Mouse (Mus musculus): ENCODE results near the gene Rps6ka5.
A peak's percentile ranks its signal among the peaks of the same experiment; 100 is the strongest.

The Rps6ka5 gene

GRCm38 (mm10) chr12:100605596-100605995, 121.2 kb downstream of the Rps6ka5 start:
- DNase-seq (ENCODE audit: low read depth, low spot score), result no peak

- DNase-seq (ENCODE audit: low read depth, low spot score), result peak; percentile 65
These were observed 122.2 kb downstream of the Rps6ka5 start for GRCm38 (mm10) chr12:100604540-100604939.

- no peak for DNase-seq (ENCODE audit: low read depth, low spot score)
These were observed 132.1 kb downstream of the Rps6ka5 start for GRCm38 (mm10) chr12:100594700-100595099.

GRCm38 (mm10) chr12:100586601-100587000, 140.2 kb downstream of the Rps6ka5 start:
- no peak for DNase-seq (ENCODE audit: low read depth, low spot score)

GRCm38 (mm10) chr12:100579221-100579620, 147.6 kb downstream of the Rps6ka5 start:
- DNase-seq (ENCODE audit: low read depth, low spot score), result no peak

- peak; percentile 51 for DNase-seq (ENCODE audit: low read depth, low spot score)
These were observed 148.5 kb downstream of the Rps6ka5 start for GRCm38 (mm10) chr12:100578291-100578690.

- DNase-seq (ENCODE audit: low read depth, low spot score), result no peak
These were observed 151.0 kb downstream of the Rps6ka5 start for GRCm38 (mm10) chr12:100575739-100576138.

GRCm38 (mm10) chr12:100570522-100571072, 156.2 kb downstream of the Rps6ka5 start:
- peak; percentile 16 for DNase-seq (ENCODE audit: low read depth, low spot score)

GRCm38 (mm10) chr12:100568831-100569230, 158.0 kb downstream of the Rps6ka5 start:
- DNase-seq (ENCODE audit: low read depth, low spot score), result no peak

GRCm38 (mm10) chr12:100568105-100568504, 158.7 kb downstream of the Rps6ka5 start:
- no peak for DNase-seq (ENCODE audit: low read depth, low spot score)

- DNase-seq (ENCODE audit: low read depth, low spot score), result no peak
These were observed 159.2 kb downstream of the Rps6ka5 start for GRCm38 (mm10) chr12:100567627-100568026.

- DNase-seq (ENCODE audit: low read depth, low spot score), result no peak
These were observed 173.1 kb downstream of the Rps6ka5 start for GRCm38 (mm10) chr12:100553675-100554074.

- no peak for DNase-seq (ENCODE audit: low read depth, low spot score)
These were observed 174.8 kb downstream of the Rps6ka5 start for GRCm38 (mm10) chr12:100551972-100552371.

GRCm38 (mm10) chr12:100544194-100544567, 182.6 kb downstream of the Rps6ka5 start:
- no peak for DNase-seq (ENCODE audit: low read depth, low spot score)

- DNase-seq (ENCODE audit: low read depth, low spot score), result no peak
These were observed 183.2 kb downstream of the Rps6ka5 start for GRCm38 (mm10) chr12:100543437-100544193.

- DNase-seq (ENCODE audit: low read depth, low spot score), result no peak
These were observed 184.3 kb downstream of the Rps6ka5 start for GRCm38 (mm10) chr12:100542494-100542893.

- DNase-seq (ENCODE audit: low read depth, low spot score), result no peak
These were observed 184.7 kb downstream of the Rps6ka5 start for GRCm38 (mm10) chr12:100542076-100542475.

GRCm38 (mm10) chr12:100539158-100539714, 187.5 kb downstream of the Rps6ka5 start:
- DNase-seq (ENCODE audit: low read depth, low spot score), result no peak

GRCm38 (mm10) chr12:100538445-100539157, 188.2 kb downstream of the Rps6ka5 start:
- DNase-seq (ENCODE audit: low read depth, low spot score), result no peak

GRCm38 (mm10) chr12:100537091-100537490, 189.7 kb downstream of the Rps6ka5 start:
- no peak for DNase-seq (ENCODE audit: low read depth, low spot score)

GRCm38 (mm10) chr12:100535028-100535427, 191.8 kb downstream of the Rps6ka5 start:
- no peak for DNase-seq (ENCODE audit: low read depth, low spot score)

- DNase-seq (ENCODE audit: low read depth, low spot score), result peak; percentile 86
These were observed 192.8 kb downstream of the Rps6ka5 start for GRCm38 (mm10) chr12:100534028-100534427.
